ENCODE assay signal across 22 mouse cellular contexts in the genomic region with DNA sequence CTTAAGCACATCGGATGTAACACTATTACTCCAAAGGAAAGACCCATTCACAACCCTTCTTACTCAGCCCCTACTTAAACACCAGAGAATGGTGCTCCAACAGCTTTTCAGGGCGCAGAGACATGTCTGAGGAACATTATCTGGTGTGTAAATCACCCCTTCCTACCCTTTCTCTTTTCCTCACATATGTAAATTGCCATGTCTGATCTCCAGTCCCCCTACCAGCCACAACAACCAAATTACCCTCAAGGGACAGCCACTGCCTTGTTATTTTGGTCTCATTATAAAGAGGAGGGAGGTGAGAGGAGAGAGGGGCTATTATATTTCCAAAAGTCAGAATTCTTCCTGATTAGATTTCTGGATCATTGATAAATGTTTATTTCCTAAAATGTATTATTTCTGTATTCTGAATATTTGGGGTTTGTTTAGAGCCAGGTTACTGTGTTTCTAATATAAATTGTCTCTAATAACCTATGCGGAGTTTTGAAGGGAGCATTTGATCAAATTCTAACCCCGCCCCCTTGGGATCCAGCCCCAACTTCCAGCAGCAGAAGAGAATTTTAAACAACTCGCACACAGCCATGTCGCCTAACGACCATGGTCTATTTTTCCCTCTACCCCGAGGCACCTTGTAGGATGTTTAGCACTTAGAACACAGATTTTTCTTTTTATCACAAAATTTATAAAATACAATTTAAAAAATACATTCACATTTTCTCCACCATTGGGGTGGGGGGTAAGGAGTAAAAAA. TPM values are rescaled to one million over a fixed set of nuclear protein-coding genes. Genes with fewer than 3 reads are reported as not detected.
DNase-seq lines count a peak whose midpoint lies in the region; ATAC-seq and TF ChIP-seq lines count a peak whose summit lies in the region.
"Had no signal": no experiment of that assay in that cellular context is flagged by ENCODE, and none has a peak within 500 bp of the region (broad histone marks: within the 10 kb centered on the region; RNA-seq: fewer than 3 reads in every experiment).

No protein-coding gene starts in this region.

- peak; percentile 5 for DNase-seq in cerebellum, adult 9-11 months
- DNase-seq in cerebellum, postnatal 14 days, result no peak
- peak; percentile 79 for DNase-seq in midbrain, embryonic 11.5 days (ENCODE audit: low spot score, missing footprints)
- no peak for DNase-seq in midbrain, embryonic 10.5 days (ENCODE audit: low spot score)
- DNase-seq in hindbrain, embryonic 14.5 days (ENCODE audit: low spot score), result no peak
- no peak for DNase-seq in midbrain, postnatal 0 days (ENCODE audit: low spot score)
- DNase-seq in c-Kit-positive CD71-positive TER-119-positive erythroid progenitor cells, embryonic 14.5 days (ENCODE audit: low spot score), result no peak
- DNase-seq in kidney, postnatal 4 days, result no peak
- DNase-seq: adrenal gland, adult 8-10 months; gastrocnemius, postnatal 10 days; heart, adult 18-20 months; heart, postnatal 36 days; kidney, adult 9 months; kidney, postnatal 36 days; layer of hippocampus, adult 9-11 months; lung, adult 18-20 months; spleen, adult 18-20 months; thymus, postnatal 4 days had no signal

- TF ChIP-seq CTCF in midbrain, postnatal 0 days (IDR thresholded peaks at IDR 0.05), result no peak

- peak; percentile 51 for ATAC-seq in midbrain, embryonic 11.5 days (ENCODE audit: low FRiP score)
- ATAC-seq in hindbrain, embryonic 14.5 days (ENCODE audit: low FRiP score), result 0 out of 2 replicates have a peak, but pooled peaks have one; percentile 46
- no peak for ATAC-seq in midbrain, postnatal 0 days (ENCODE audit: low FRiP score)
- ATAC-seq: Patski had no signal

- no peak overlapping the region for H3K4me3 ChIP-seq in midbrain, embryonic 11.5 days (ENCODE audit: low read depth, low read length)
- H3K4me3 ChIP-seq in midbrain, embryonic 10.5 days, result no peak overlapping the region
- H3K4me3 ChIP-seq in hindbrain, embryonic 14.5 days (replicated peaks; ENCODE audit: low read length), result no peak overlapping the region
- H3K4me3 ChIP-seq in midbrain, postnatal 0 days (ENCODE audit: low read depth, low read length), result no peak overlapping the region
- H3K4me3 ChIP-seq: heart, embryonic 13.5 days; megakaryocyte, embryonic 14.5 days had no signal

- no peaks in the 10 kb centered on the region for H3K27me3 ChIP-seq in midbrain, embryonic 11.5 days (ENCODE audit: control insufficient read depth, insufficient read depth, low read length)
- no peaks in the 10 kb centered on the region for H3K27me3 ChIP-seq in midbrain, embryonic 10.5 days (ENCODE audit: low read depth, poor library complexity, severe bottlenecking)
- H3K27me3 ChIP-seq in hindbrain, embryonic 14.5 days (ENCODE audit: control insufficient read depth, insufficient read depth, low read length), result no peaks in the 10 kb centered on the region
- no peaks in the 10 kb centered on the region for H3K27me3 ChIP-seq in midbrain, postnatal 0 days (ENCODE audit: insufficient read depth, low read length)
- H3K27me3 ChIP-seq: heart, embryonic 13.5 days; megakaryocyte, embryonic 14.5 days had no signal

- no peaks in the 10 kb centered on the region; the same call in 1 of the 2 replicates for H3K9me3 ChIP-seq in midbrain, embryonic 11.5 days (ENCODE audit: control insufficient read depth, low read length)
- no peaks in the 10 kb centered on the region; the same call in 1 of the 2 replicates for H3K9me3 ChIP-seq in midbrain, embryonic 10.5 days (replicated peaks)
- peaks cover 9% of the 10 kb centered on the region; the same call in 1 of the 2 replicates for H3K9me3 ChIP-seq in hindbrain, embryonic 14.5 days (ENCODE audit: control insufficient read depth, low read length)
- H3K9me3 ChIP-seq in midbrain, postnatal 0 days (ENCODE audit: low read length), result no peaks in the 10 kb centered on the region
- H3K9me3 ChIP-seq: megakaryocyte, embryonic 14.5 days had no signal

- H3K4me1 ChIP-seq in midbrain, embryonic 11.5 days (ENCODE audit: control insufficient read depth, insufficient read depth, low read length), result no peaks in the 10 kb centered on the region
- peaks cover 4% of the 10 kb centered on the region for H3K4me1 ChIP-seq in midbrain, embryonic 10.5 days
- peaks cover 7% of the 10 kb centered on the region; the same call in 1 of the 2 replicates for H3K4me1 ChIP-seq in hindbrain, embryonic 14.5 days (replicated peaks; ENCODE audit: control insufficient read depth, insufficient read depth, low read length)
- peaks cover 2% of the 10 kb centered on the region; the same call in 1 of the 2 replicates for H3K4me1 ChIP-seq in midbrain, postnatal 0 days (ENCODE audit: insufficient read depth, low read length)

- H3K9ac ChIP-seq in midbrain, embryonic 11.5 days (ENCODE audit: low read length), result no peak overlapping the region
- no peak overlapping the region for H3K9ac ChIP-seq in hindbrain, embryonic 14.5 days
- no peak overlapping the region for H3K9ac ChIP-seq in midbrain, postnatal 0 days (replicated peaks; ENCODE audit: low read length, poor library complexity, severe bottlenecking)
- H3K9ac ChIP-seq: heart, embryonic 13.5 days had no signal

- no peak overlapping the region for H3K27ac ChIP-seq in midbrain, embryonic 11.5 days (ENCODE audit: low read depth, low read length)
- no peak overlapping the region for H3K27ac ChIP-seq in midbrain, embryonic 10.5 days (replicated peaks)
- peak overlapping the region; percentile 33; the same call in 1 of the 2 replicates for H3K27ac ChIP-seq in hindbrain, embryonic 14.5 days
- H3K27ac ChIP-seq in midbrain, postnatal 0 days (ENCODE audit: low read depth, low read length), result peak overlapping the region; percentile 2; the same call in 1 of the 2 replicates
- H3K27ac ChIP-seq: heart, embryonic 13.5 days had no signal

- WGBS in midbrain, embryonic 11.5 days, result 66% methylated on average over 8 of the region's 8 CpGs
- 83% methylated on average over 8 of the region's 8 CpGs for WGBS in midbrain, embryonic 10.5 days
- 42% methylated on average over 8 of the region's 8 CpGs for WGBS in hindbrain, embryonic 14.5 days
- WGBS in midbrain, postnatal 0 days, result 40% methylated on average over 8 of the region's 8 CpGs

- no peak overlapping the region for H3K4me2 ChIP-seq in midbrain, embryonic 11.5 days
- H3K4me2 ChIP-seq in hindbrain, embryonic 14.5 days (replicated peaks), result no peak overlapping the region
- no peak overlapping the region for H3K4me2 ChIP-seq in midbrain, postnatal 0 days (ENCODE audit: low read depth, low read length, poor library complexity, severe bottlenecking)
- H3K4me2 ChIP-seq: heart, embryonic 13.5 days; liver, embryonic 11.5 days had no signal

- H3K36me3 ChIP-seq in midbrain, embryonic 11.5 days (ENCODE audit: control insufficient read depth, insufficient read depth, low read length), result no peaks in the 10 kb centered on the region
- H3K36me3 ChIP-seq in midbrain, embryonic 10.5 days, result no peaks in the 10 kb centered on the region
- no peaks in the 10 kb centered on the region; the same call in 1 of the 2 replicates for H3K36me3 ChIP-seq in hindbrain, embryonic 14.5 days (replicated peaks; ENCODE audit: control insufficient read depth, insufficient read depth)
- H3K36me3 ChIP-seq in midbrain, postnatal 0 days (ENCODE audit: insufficient read depth, low read length), result no peaks in the 10 kb centered on the region
- H3K36me3 ChIP-seq: heart, embryonic 13.5 days had no signal

RNA-seq across cellular contexts. Expression of gene Tmem163, which starts 12.1 kb away (rescaled TPM):
- 41.1 and 43.1 TPM in 2 replicates for polyA plus RNA-seq in midbrain, embryonic 11.5 days (2014; fragmentation: Nextera tagmentation; extraction: Ambion mirVana)
- 11.0 and 23.7 TPM in 2 replicates for polyA plus RNA-seq in midbrain, embryonic 10.5 days (2016; fragmentation: Nextera tagmentation; extraction: Ambion mirVana)
- polyA plus RNA-seq in hindbrain, embryonic 14.5 days (2014; fragmentation: Nextera tagmentation; extraction: Ambion mirVana), result 55.6 and 61.5 TPM in 2 replicates
- total RNA-seq in midbrain, postnatal 0 days (2014; rRNA removed), result 80.5 and 91.4 TPM in 2 replicates
- polyA plus RNA-seq in midbrain, postnatal 0 days (2015; fragmentation: Nextera tagmentation; extraction: Ambion mirVana), result 78.2 and 80.9 TPM in 2 replicates
- polyA plus RNA-seq: Patski had no signal

Comparison
In these comparisons a context has a peak if more than half of its experiments do, and no peak if none do; other contexts are left out.
1. DNase-seq: peak in cerebellum, adult 9-11 months (single experiment) and midbrain, embryonic 11.5 days (single experiment); none in cerebellum, postnatal 14 days (0 of 2), midbrain, embryonic 10.5 days (single experiment), hindbrain, embryonic 14.5 days (single experiment), midbrain, postnatal 0 days (single experiment), c-Kit-positive CD71-positive TER-119-positive erythroid progenitor cells, embryonic 14.5 days (single experiment) and kidney, postnatal 4 days (0 of 2).
2. H3K27ac ChIP-seq: peak in hindbrain, embryonic 14.5 days (single experiment) and midbrain, postnatal 0 days (single experiment); none in midbrain, embryonic 11.5 days (single experiment) and midbrain, embryonic 10.5 days (single experiment).